In genomic region chr6:16765354-16765753, GRCm38 (mm10) we compare ENCODE assay signal across 13 mouse cellular contexts.
"Had no signal": no experiment of that assay in that cellular context is flagged by ENCODE, and none has a peak within 500 bp of the region (broad histone marks: within the 10 kb centered on the region; RNA-seq: fewer than 3 reads in every experiment).

No protein-coding gene starts in this region.

- H3K27me3 ChIP-seq: limb, embryonic 12.5 days; midbrain, embryonic 13.5 days had no signal

- DNase-seq: kidney, adult 18-20 months; kidney, postnatal 10 days; kidney, postnatal 4 days; lung, adult 2 months; lung, postnatal 14 days; right cerebral cortex, postnatal 14 days; thymus, adult 2 months; thymus, postnatal 25 days had no signal

- H3K4me3 ChIP-seq: layer of hippocampus, adult 2 months; limb, embryonic 12.5 days; midbrain, embryonic 13.5 days had no signal

- H3K27ac ChIP-seq: layer of hippocampus, adult 2 months; limb, embryonic 12.5 days; liver, embryonic 14.5 days; midbrain, embryonic 13.5 days had no signal

- ATAC-seq: inflammation-experienced regulatory T-cells, adult 6 months; midbrain, embryonic 13.5 days had no signal

- H3K4me1 ChIP-seq: midbrain, embryonic 13.5 days had no signal

- H3K4me2 ChIP-seq: limb, embryonic 12.5 days; midbrain, embryonic 13.5 days had no signal

- H3K36me3 ChIP-seq: limb, embryonic 12.5 days; midbrain, embryonic 13.5 days had no signal

- H3K9ac ChIP-seq: limb, embryonic 12.5 days; liver, embryonic 14.5 days; midbrain, embryonic 13.5 days had no signal

- H3K9me3 ChIP-seq: limb, embryonic 12.5 days; midbrain, embryonic 13.5 days had no signal
